Mouse (Mus musculus): ENCODE data around the gene Akap13.

- TF ChIP-seq POLR2A (IDR thresholded peaks at IDR 0.05; ENCODE audit: borderline replicate concordance, control insufficient read depth, low read depth, low read length) (no peak), CTCF (IDR thresholded peaks at IDR 0.05; ENCODE audit: control insufficient read depth, insufficient read depth, low read length) (no peak)
Observed at GRCm38 (mm10) chr7:75686827-75687164, 231.5 kb downstream of the Akap13 start.

All from bone marrow, adult 2 months (tissue).